Mouse (Mus musculus) thymus, postnatal 25 days (tissue): ENCODE results near the gene Hypm.

Experiments used
- DNase-seq: peaks from one replicate; pipeline ENCODE4 v3.0.0; 2022

Gene Hypm

DNA sequence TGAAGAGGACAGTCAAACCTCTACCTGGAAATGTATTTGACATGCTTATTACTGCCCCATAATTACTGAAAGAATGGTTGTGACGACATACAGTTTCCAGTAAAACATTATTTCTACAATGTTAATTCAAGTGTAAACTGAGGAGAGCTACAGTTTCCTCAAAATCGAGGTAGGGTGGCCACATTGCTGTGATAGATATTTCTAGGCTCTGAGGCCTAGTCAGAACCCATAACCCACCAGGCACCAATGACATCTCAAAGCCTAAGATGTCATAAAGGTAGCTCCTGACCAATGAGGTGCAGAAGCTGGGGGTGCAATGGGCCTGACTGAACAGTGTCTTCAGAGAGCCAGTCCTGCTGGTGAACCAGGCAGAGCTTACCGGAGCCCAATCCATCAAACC lies at the start of gene Hypm:
Gene Hypm (plus strand): TSS at position 301 of the 400 bp plus-strand sequence.
- DNase-seq: no peak

- DNase-seq: no peak
These were observed 36.6 kb upstream of the Hypm start for GRCm38 (mm10) chrX:9810101-9810500.

DNA sequence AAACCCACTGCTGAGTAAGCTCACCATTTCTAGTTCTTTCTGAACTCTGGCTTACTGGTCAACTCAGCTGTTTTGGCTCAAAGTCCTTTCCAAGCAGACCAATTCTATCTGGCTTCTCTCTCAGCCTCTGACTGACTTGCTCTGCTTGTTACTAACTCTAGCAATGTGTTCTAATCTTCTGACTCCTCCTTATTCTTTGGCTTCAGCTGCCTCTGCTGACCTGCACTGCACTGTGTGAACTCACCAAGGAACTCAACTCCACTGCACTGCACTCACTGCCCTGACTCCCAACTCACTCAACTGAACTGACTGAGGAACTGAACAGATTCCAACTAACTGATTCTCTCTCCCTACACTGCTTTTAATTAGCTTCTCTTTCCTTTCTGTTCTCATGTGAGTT lies 34.3 kb upstream of the Hypm start:
- no peak for DNase-seq

DNA sequence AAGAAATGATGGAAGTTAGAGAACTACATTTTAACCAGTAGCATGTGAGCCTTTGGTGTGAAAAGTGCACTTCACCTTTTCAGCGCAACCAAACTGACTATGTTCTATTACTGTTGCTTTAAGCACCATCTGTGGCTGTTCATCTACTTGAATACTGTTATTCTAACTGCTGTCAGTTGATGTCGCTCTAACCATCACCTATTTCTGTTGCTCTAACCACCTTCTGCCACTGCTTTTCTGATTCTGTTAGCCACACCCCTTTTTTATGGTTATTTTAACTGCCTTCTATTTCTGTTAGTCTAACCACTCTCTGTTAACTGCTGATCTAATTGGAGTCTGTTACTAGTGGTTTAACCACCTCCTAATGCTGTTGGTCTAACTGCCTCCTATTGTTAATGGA lies 11.9 kb upstream of the Hypm start:
- no peak for DNase-seq

GRCm38 (mm10) chrX:9849403-9849802 lies 2.7 kb downstream of the Hypm start, which contains the start of gene H2al3:
H2al3 (plus strand) TSS chrX:9849703.
- DNase-seq: no peak

GRCm38 (mm10) chrX:9861859-9862258 lies 15.1 kb downstream of the Hypm start:
- DNase-seq: no peak

- no peak for DNase-seq
These were observed 28.8 kb downstream of the Hypm start for GRCm38 (mm10) chrX:9875519-9875918.

DNA sequence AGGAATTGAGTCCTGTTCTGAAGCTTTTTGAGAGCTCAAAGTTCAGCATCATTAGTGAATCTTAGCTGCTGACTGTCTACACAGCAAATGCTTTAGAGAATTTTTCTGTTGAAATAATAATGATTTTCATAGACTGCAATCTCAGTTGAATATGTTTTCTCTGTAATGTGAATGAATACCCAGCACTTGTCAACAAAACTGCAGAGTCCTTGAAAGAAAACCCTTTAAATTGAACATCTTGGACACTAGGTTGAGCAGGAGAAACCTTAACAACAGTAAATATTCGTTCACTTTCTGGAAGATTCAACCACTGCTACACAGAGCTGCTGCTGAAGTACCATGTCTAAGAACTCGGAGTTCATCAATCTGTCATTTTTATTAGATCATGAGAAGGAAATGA lies 38.6 kb downstream of the Hypm start, which contains the start of gene Sytl5:
Gene Sytl5 (plus strand): TSS at position 301 of the 400 bp plus-strand sequence.
- DNase-seq: no peak
